Mouse (Mus musculus) thymus, adult 2 months (tissue): ENCODE data around the gene Cep104. TPM values are rescaled to one million over a fixed set of nuclear protein-coding genes. Genes with fewer than 3 reads are reported as not detected.

Source experiments
- DNase-seq: peaks from one replicate; pipeline ENCODE4 v3.0.0; 2021
- H3K27ac ChIP-seq: fragments of 200-500 bp; 2 replicates; pipeline ENCODE4 v1.5.1; 2012; ENCODE audit warnings: low read length, control low read depth; ENCODE audit not compliant: control insufficient read depth, insufficient read depth
- H3K27me3 ChIP-seq: fragments of 200-500 bp; 2 replicates; pipeline ENCODE4 v1.6.1; 2012; ENCODE audit warnings: mild to moderate bottlenecking, low read length, moderate library complexity, mixed read lengths; ENCODE audit not compliant: control insufficient read depth, insufficient read depth
- H3K36me3 ChIP-seq: fragments of 200-500 bp; 2 replicates; pipeline ENCODE4 v1.6.1; 2012; ENCODE audit warnings: mild to moderate bottlenecking, low read length, moderate library complexity; ENCODE audit not compliant: control insufficient read depth, insufficient read depth
- H3K4me1 ChIP-seq: fragments of 200-500 bp; replicated peaks from 2 replicates; pipeline ENCODE4 v1.6.1; 2012; ENCODE audit warnings: low read length; ENCODE audit not compliant: control insufficient read depth, insufficient read depth
- H3K4me3 ChIP-seq: fragments of 200-500 bp; 2 replicates; pipeline ENCODE4 v1.5.1; 2012; ENCODE audit warnings: mild to moderate bottlenecking, low read length, control low read depth, moderate library complexity; ENCODE audit not compliant: control insufficient read depth, insufficient read depth
- CTCF ChIP-seq: fragments of 200-500 bp; IDR thresholded peaks from 2 replicates; pipeline ENCODE4 v1.5.1; 2012; ENCODE audit warnings: mild to moderate bottlenecking, control low read depth, low read length, moderate library complexity, borderline replicate concordance; ENCODE audit not compliant: control insufficient read depth, poor library complexity, insufficient read depth; ENCODE audit errors: extremely low read depth
- POLR2A ChIP-seq: fragments of 200-500 bp; IDR thresholded peaks from 2 replicates; pipeline ENCODE4 v1.6.1; 2012; ENCODE audit warnings: mild to moderate bottlenecking, low read length, control low read depth, moderate library complexity; ENCODE audit not compliant: control insufficient read depth, poor library complexity, insufficient read depth; ENCODE audit errors: extremely low read depth
- WGBS: fragments of 180-500 bp; shearing (Covaris S2); methylation state at CpG from one replicate; pipeline ENCODE4 v1.1.7; 2018; 5-methylcytosine and 5-hydroxymethylcytosine counted together
- polyA plus RNA-seq: library from polyadenylated mRNA; depleted of rRNA; stranded (reverse); fragments of >200 nt; gene quantifications from 2 replicates; pipeline ENCODE4 v1.2.3, GENCODE M21; 2012; rRNA removed

Gene Cep104
- polyA plus RNA-seq, 1 experiment = 24.5 TPM

DNA sequence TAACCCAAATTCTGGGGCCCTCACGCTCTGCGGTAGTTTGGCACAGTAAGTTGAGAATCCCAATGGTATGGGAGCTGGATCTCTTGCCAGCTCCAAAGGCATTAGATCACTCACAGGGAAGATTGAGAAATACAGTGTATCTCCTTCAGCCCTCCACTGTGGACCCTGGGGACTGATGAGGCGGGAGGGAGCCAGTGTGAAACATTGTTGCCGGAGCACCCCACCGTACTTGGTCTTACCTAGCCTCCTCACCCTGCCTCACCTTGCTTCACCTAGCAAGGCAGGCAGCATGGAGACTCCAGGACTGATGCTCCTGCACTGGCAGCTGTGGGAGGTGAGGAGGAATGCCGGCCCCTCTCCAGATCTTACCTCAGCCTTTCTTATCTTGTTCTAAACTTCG lies 80.5 kb downstream of the Cep104 start:
- H3K27ac ChIP-seq = no peak overlapping the region
- TF ChIP-seq POLR2A (no peak), CTCF (no peak)
- 93% methylated on average over 7 of the region's 7 CpGs for WGBS
- no peaks in the 10 kb centered on the region for H3K4me1 ChIP-seq
- H3K36me3 ChIP-seq = no peaks in the 10 kb centered on the region
- H3K27me3 ChIP-seq = no peaks in the 10 kb centered on the region
- no peak for DNase-seq
- no peak overlapping the region for H3K4me3 ChIP-seq

DNA sequence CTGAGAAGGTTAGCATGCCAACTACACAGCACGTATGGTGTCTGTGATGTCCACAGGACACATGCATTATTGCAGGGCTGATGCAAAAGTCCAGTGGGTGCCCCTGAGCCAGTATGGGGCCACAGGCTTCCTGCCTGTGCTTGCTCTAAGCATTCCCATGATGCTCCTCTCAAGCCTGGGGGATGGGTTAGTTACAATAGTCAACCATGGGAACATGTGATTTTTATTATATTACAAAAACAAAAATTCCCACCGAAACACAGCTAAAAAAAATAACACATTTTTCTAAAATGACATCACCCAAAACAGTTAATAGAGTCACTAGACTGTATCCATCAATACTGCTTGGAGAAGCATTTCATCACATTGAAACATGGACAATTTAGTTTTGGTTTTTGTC lies 81.1 kb downstream of the Cep104 start:
- no peak overlapping the region for H3K27ac ChIP-seq
- no peak overlapping the region for H3K4me3 ChIP-seq
- 81% methylated on average over 2 of the region's 2 CpGs for WGBS
- TF ChIP-seq POLR2A (no peak), CTCF (no peak)
- DNase-seq = no peak
- no peaks in the 10 kb centered on the region for H3K27me3 ChIP-seq
- no peaks in the 10 kb centered on the region for H3K4me1 ChIP-seq
- H3K36me3 ChIP-seq = no peaks in the 10 kb centered on the region

DNA sequence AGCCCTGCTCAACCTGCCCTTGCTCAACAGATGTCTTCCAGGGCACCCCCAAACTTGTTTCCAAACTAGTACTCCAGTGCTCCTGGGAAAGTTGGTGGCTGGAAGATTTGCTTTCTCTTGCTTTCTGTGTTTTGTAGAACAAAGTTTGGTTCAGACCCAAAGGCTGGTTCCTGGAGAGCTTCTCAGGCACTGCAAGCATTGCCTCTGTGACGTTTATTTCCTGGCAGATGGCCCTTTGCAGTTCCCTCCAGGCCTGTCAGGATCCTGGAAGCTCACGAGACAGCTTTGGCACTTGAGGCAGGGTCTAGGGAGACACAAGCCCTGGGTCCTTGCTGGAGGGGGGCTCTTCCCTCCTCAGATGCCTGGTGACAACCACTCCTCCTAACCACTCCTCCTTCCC lies 81.7 kb downstream of the Cep104 start:
- no peak overlapping the region for H3K27ac ChIP-seq
- no peaks in the 10 kb centered on the region for H3K4me1 ChIP-seq
- H3K27me3 ChIP-seq = no peaks in the 10 kb centered on the region
- 38% methylated on average over 2 of the region's 2 CpGs for WGBS
- DNase-seq = no peak
- no peaks in the 10 kb centered on the region for H3K36me3 ChIP-seq
- H3K4me3 ChIP-seq = no peak overlapping the region
- TF ChIP-seq POLR2A = no peak
- no peak for TF ChIP-seq CTCF

DNA sequence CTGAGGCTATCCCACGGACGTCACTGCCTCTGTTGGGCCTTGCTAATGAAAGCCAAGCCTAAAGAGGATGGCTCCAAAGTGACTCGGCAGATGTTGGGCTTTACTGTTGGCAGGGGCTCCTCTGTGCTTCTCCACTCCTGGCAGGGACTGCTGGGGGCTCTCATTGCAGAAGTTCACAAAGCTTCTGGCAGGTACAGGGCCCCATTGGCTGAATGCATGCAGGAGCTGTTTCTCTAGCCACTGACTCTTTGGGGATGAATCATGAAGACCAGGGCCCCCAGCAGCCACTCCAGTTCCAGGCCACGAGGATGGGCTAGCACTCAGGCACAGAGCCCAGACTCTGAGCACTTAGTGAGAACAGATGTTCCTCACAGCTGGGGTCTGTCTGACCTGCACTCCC lies 82.7 kb downstream of the Cep104 start:
- Histone ChIP-seq H3K27ac (no peak overlapping the region), H3K4me3 (no peak overlapping the region), H3K4me1 (no peaks in the 10 kb centered on the region), H3K36me3 (no peaks in the 10 kb centered on the region), H3K27me3 (no peaks in the 10 kb centered on the region)
- no peak for DNase-seq
- TF ChIP-seq POLR2A (no peak), CTCF (no peak)
- WGBS = 67% methylated on average over 4 of the region's 4 CpGs

Other genes with a start within 250 kb of the Cep104 start
- 39.8 and 44.0 TPM in 2 replicates for gene A430005L14Rik, start 18.0 kb upstream of the Cep104 start, polyA plus RNA-seq
- gene Dffb, start 68 bp upstream of the Cep104 start, polyA plus RNA-seq = 50.1 and 54.6 TPM in 2 replicates
- 118 and 144 TPM in 2 replicates for gene Lrrc47, start 36.5 kb downstream of the Cep104 start, polyA plus RNA-seq
- 12.0 and 24.3 TPM in 2 replicates for gene Smim1, start 51.0 kb downstream of the Cep104 start, polyA plus RNA-seq
- 0.05 and 0.08 TPM in 2 replicates for gene Ccdc27, start 67.5 kb downstream of the Cep104 start, polyA plus RNA-seq
- gene Trp73, start 165.0 kb downstream of the Cep104 start, polyA plus RNA-seq = 1.0 and 1.4 TPM in 2 replicates
- gene Wrap73, start 167.2 kb downstream of the Cep104 start, polyA plus RNA-seq = 64.7 and 69.3 TPM in 2 replicates
- gene Tprgl, start 185.5 kb downstream of the Cep104 start, polyA plus RNA-seq = 227 and 244 TPM in 2 replicates
- gene Megf6, start 195.5 kb downstream of the Cep104 start, polyA plus RNA-seq = 11.0 and 19.0 TPM in 2 replicates